Mouse (Mus musculus) frontal cortex, postnatal 25 days (tissue): ENCODE results near the gene Cap1.

ENCODE experiments used
- DNase-seq, 2 experiments: peaks; one replicate each; pipeline ENCODE4 v3.0.0; 2022; ENCODE audit warnings: low spot score in 2 of 2

Cap1 gene

GRCm38 (mm10) chr4:122886579-122887254 lies 861 bp upstream of the Cap1 start:
- DNase-seq: no peak

- DNase-seq: no peak
Observed at GRCm38 (mm10) chr4:122884481-122885340, 1.1 kb downstream of the Cap1 start.

- no peak for DNase-seq
Observed at GRCm38 (mm10) chr4:122884051-122884450, 1.8 kb downstream of the Cap1 start.

- no peak for DNase-seq
Observed at GRCm38 (mm10) chr4:122883294-122883693, 2.6 kb downstream of the Cap1 start.

GRCm38 (mm10) chr4:122882544-122882943 lies 3.3 kb downstream of the Cap1 start:
- DNase-seq: no peak

GRCm38 (mm10) chr4:122878333-122879070 lies 7.4 kb downstream of the Cap1 start:
- no peak for DNase-seq

GRCm38 (mm10) chr4:122873512-122873911 lies 12.3 kb downstream of the Cap1 start:
- no peak for DNase-seq

GRCm38 (mm10) chr4:122873003-122873402 lies 12.9 kb downstream of the Cap1 start:
- no peak for DNase-seq

- DNase-seq: no peak
Observed at GRCm38 (mm10) chr4:122871989-122872388, 13.9 kb downstream of the Cap1 start.

- DNase-seq: no peak
Observed at GRCm38 (mm10) chr4:122871269-122871668, 14.6 kb downstream of the Cap1 start.

- DNase-seq: no peak
Observed at GRCm38 (mm10) chr4:122870741-122871140, 15.1 kb downstream of the Cap1 start.

GRCm38 (mm10) chr4:122870027-122870426 lies 15.8 kb downstream of the Cap1 start:
- no peak for DNase-seq

GRCm38 (mm10) chr4:122868041-122868440 lies 17.8 kb downstream of the Cap1 start:
- DNase-seq: no peak

GRCm38 (mm10) chr4:122861836-122862235 lies 24.0 kb downstream of the Cap1 start:
- DNase-seq: no peak

- no peak for DNase-seq
Observed at GRCm38 (mm10) chr4:122859096-122859674, 26.7 kb downstream of the Cap1 start.

- DNase-seq: no peak
Observed at GRCm38 (mm10) chr4:122857909-122858308, 27.9 kb downstream of the Cap1 start.

GRCm38 (mm10) chr4:122854770-122855169 lies 31.1 kb downstream of the Cap1 start:
- DNase-seq: no peak

GRCm38 (mm10) chr4:122853691-122854090 lies 32.2 kb downstream of the Cap1 start:
- DNase-seq: no peak

- no peak for DNase-seq
Observed at GRCm38 (mm10) chr4:122851535-122851934, 34.3 kb downstream of the Cap1 start.

- no peak for DNase-seq
Observed at GRCm38 (mm10) chr4:122848150-122848621, 37.7 kb downstream of the Cap1 start.

- DNase-seq: no peak
Observed at GRCm38 (mm10) chr4:122838416-122838815, 47.4 kb downstream of the Cap1 start.

- no peak for DNase-seq
Observed at GRCm38 (mm10) chr4:122837994-122838393, 47.9 kb downstream of the Cap1 start.
